ENCODE assay signal across 8 mouse cellular contexts in genomic region chr6:5410697-5411391, GRCm38 (mm10). TPM values are rescaled to one million over a fixed set of nuclear protein-coding genes. Genes with fewer than 3 reads are reported as not detected.
DNase-seq lines count a peak whose midpoint lies in the region; ATAC-seq and TF ChIP-seq lines count a peak whose summit lies in the region.

No protein-coding gene starts in this region.

- H3K9me3 ChIP-seq in kidney, embryonic 14.5 days (ENCODE audit: control insufficient read depth, low read length) = no peaks in the 10 kb centered on the region
- no peaks in the 10 kb centered on the region for H3K9me3 ChIP-seq in liver, embryonic 15.5 days (replicated peaks)
- H3K9me3 ChIP-seq in neural tube, embryonic 15.5 days (replicated peaks) = no peaks in the 10 kb centered on the region

- H3K36me3 ChIP-seq in heart, adult 2 months (ENCODE audit: control insufficient read depth, insufficient read depth, low read length) = no peaks in the 10 kb centered on the region
- H3K36me3 ChIP-seq in kidney, embryonic 14.5 days (ENCODE audit: control insufficient read depth, insufficient read depth, low read length) = no peaks in the 10 kb centered on the region
- no peaks in the 10 kb centered on the region for H3K36me3 ChIP-seq in liver, embryonic 15.5 days (replicated peaks)
- no peaks in the 10 kb centered on the region for H3K36me3 ChIP-seq in neural tube, embryonic 15.5 days

- peak; percentile 66; the same call in 1 of the 2 replicates for TF ChIP-seq EP300 in heart, adult 2 months (IDR thresholded peaks at IDR 0.05; ENCODE audit: insufficient read depth, low read depth, low read length)

- no peaks in the 10 kb centered on the region for H3K79me2 ChIP-seq in heart, adult 2 months (replicated peaks; ENCODE audit: control insufficient read depth, insufficient read depth, low read length)

- peak; percentile 99 for TF ChIP-seq CTCF in heart, adult 2 months (IDR thresholded peaks at IDR 0.05)

- intact Hi-C loops in heart, adult 2 months (cut with DNase I) = loop anchor here (1.0 to 5.0 kb wide), 2 partner anchors 86 to 178 kb away; partner anchors contain the start of gene Pdk4

- no peaks in the 10 kb centered on the region for H3K27me3 ChIP-seq in heart, adult 2 months (ENCODE audit: control insufficient read depth, insufficient read depth, low read length)
- H3K27me3 ChIP-seq in kidney, embryonic 14.5 days (ENCODE audit: control insufficient read depth, insufficient read depth, low read length) = no peaks in the 10 kb centered on the region
- H3K27me3 ChIP-seq in liver, embryonic 15.5 days = no peaks in the 10 kb centered on the region
- no peaks in the 10 kb centered on the region for H3K27me3 ChIP-seq in neural tube, embryonic 15.5 days (replicated peaks)

- 44% methylated on average over 6 of the region's 6 CpGs for WGBS in heart, adult 2 months
- 55% methylated on average over 6 of the region's 6 CpGs for WGBS in kidney, embryonic 14.5 days
- 39% methylated on average over 6 of the region's 6 CpGs for WGBS in liver, embryonic 15.5 days (ENCODE audit: insufficient replicate concordance)
- WGBS in neural tube, embryonic 15.5 days = 50% methylated on average over 6 of the region's 6 CpGs

- peak; percentile 87; the same call in 1 of the 2 replicates for ATAC-seq in kidney, embryonic 14.5 days (ENCODE audit: low FRiP score, low TSS enrichment)
- peak; percentile 56 for ATAC-seq in liver, embryonic 15.5 days (ENCODE audit: insufficient read depth)
- peak; percentile 28; the same call in 1 of the 2 replicates for ATAC-seq in neural tube, embryonic 15.5 days (ENCODE audit: low FRiP score)

- H3K4me1 ChIP-seq in heart, adult 2 months (ENCODE audit: control insufficient read depth, insufficient read depth, low read length) = peaks cover 2% of the 10 kb centered on the region; the same call in 1 of the 2 replicates
- no peaks in the 10 kb centered on the region for H3K4me1 ChIP-seq in kidney, embryonic 14.5 days (ENCODE audit: control insufficient read depth, insufficient read depth, low read length)
- no peaks in the 10 kb centered on the region for H3K4me1 ChIP-seq in liver, embryonic 15.5 days (replicated peaks)
- peaks cover 17% of the 10 kb centered on the region for H3K4me1 ChIP-seq in neural tube, embryonic 15.5 days

- H3K4me3 ChIP-seq in heart, adult 2 months = no peak overlapping the region
- no peak overlapping the region for H3K4me3 ChIP-seq in kidney, embryonic 14.5 days (ENCODE audit: low read length)
- no peak overlapping the region for H3K4me3 ChIP-seq in liver, embryonic 15.5 days (replicated peaks)
- no peak overlapping the region for H3K4me3 ChIP-seq in neural tube, embryonic 15.5 days (replicated peaks)

- no peak overlapping the region for H3K4me2 ChIP-seq in kidney, embryonic 14.5 days (replicated peaks; ENCODE audit: low read depth, low read length)
- no peak overlapping the region for H3K4me2 ChIP-seq in liver, embryonic 15.5 days
- no peak overlapping the region for H3K4me2 ChIP-seq in neural tube, embryonic 15.5 days

- no peak for TF ChIP-seq POLR2A in heart, adult 2 months (IDR thresholded peaks at IDR 0.05; ENCODE audit: insufficient read depth, low read depth, low read length)

- no peak overlapping the region for H3K27ac ChIP-seq in heart, adult 2 months
- no peak overlapping the region for H3K27ac ChIP-seq in kidney, embryonic 14.5 days (ENCODE audit: low read depth, low read length)
- H3K27ac ChIP-seq in liver, embryonic 15.5 days (replicated peaks) = no peak overlapping the region
- no peak overlapping the region for H3K27ac ChIP-seq in neural tube, embryonic 15.5 days (replicated peaks)

- peak; percentile 94 for DNase-seq in 3T3-L1 (ENCODE audit: low read depth, low spot score)
- DNase-seq in adrenal gland, adult (ENCODE audit: inconsistent age in 2 of 2, low spot score in 1 of 2) = peak; percentile 74 to 93
- peak; percentile 79 for DNase-seq in embryo, embryonic 11 days
- DNase-seq in heart, adult 2 months = peak; percentile 68 to 78
- DNase-seq in testis, postnatal 14 days (ENCODE audit: low spot score) = peak; percentile 53

- H3K9ac ChIP-seq in heart, adult 2 months (ENCODE audit: low read depth, low read length) = no peak overlapping the region
- no peak overlapping the region for H3K9ac ChIP-seq in kidney, embryonic 14.5 days (ENCODE audit: low read depth, low read length)
- H3K9ac ChIP-seq in liver, embryonic 15.5 days = no peak overlapping the region
- H3K9ac ChIP-seq in neural tube, embryonic 15.5 days (replicated peaks) = no peak overlapping the region

RNA-seq across cellular contexts. Expression of gene Asb4, which starts 27.7 kb away (rescaled TPM):
- total RNA-seq in heart, adult 2 months (2021) = 1 to 10 TPM; 4.4 to 5.0 TPM
- 3.1 and 8.1 TPM in 2 replicates for polyA plus RNA-seq in heart, adult 2 months (2012; rRNA removed)
- 32.3 and 40.6 TPM in 2 replicates for polyA plus RNA-seq in kidney, embryonic 14.5 days (2014; fragmentation: Nextera tagmentation; extraction: Ambion mirVana)
- polyA plus RNA-seq in liver, embryonic 15.5 days (2015; fragmentation: Nextera tagmentation; extraction: Ambion mirVana) = 4.5 and 4.7 TPM in 2 replicates
- polyA plus RNA-seq in neural tube, embryonic 15.5 days (2015; fragmentation: Nextera tagmentation; extraction: Ambion mirVana) = 11.4 and 11.5 TPM in 2 replicates

Comparison
In these comparisons a context has a peak if more than half of its experiments do, and no peak if none do; other contexts are left out.
1. ATAC-seq: peak in every context shown above with its lines; median percentile 87 in kidney, embryonic 14.5 days; 56 in liver, embryonic 15.5 days; 28 in neural tube, embryonic 15.5 days.